Mouse (Mus musculus) embryo, embryonic 11 days (tissue): ENCODE measurements around the gene Slc44a3.
A peak's percentile ranks its signal among the peaks of the same experiment; 100 is the strongest.

Experiments used
- DNase-seq: peaks from one replicate; pipeline ENCODE4 v3.0.0-alpha.2; 2015

Slc44a3 gene

GRCm38 (mm10) chr3:121449527-121449926 is 82.7 kb downstream of the Slc44a3 start:
- no peak for DNase-seq

- DNase-seq: no peak
Measured at GRCm38 (mm10) chr3:121448606-121449005, 83.6 kb downstream of the Slc44a3 start.

- DNase-seq: no peak
Measured at GRCm38 (mm10) chr3:121448029-121448468, 84.2 kb downstream of the Slc44a3 start.

- no peak for DNase-seq
Measured at GRCm38 (mm10) chr3:121446454-121446853, 85.8 kb downstream of the Slc44a3 start.

GRCm38 (mm10) chr3:121444414-121444813 is 87.8 kb downstream of the Slc44a3 start:
- no peak for DNase-seq

GRCm38 (mm10) chr3:121443861-121444271 is 88.3 kb downstream of the Slc44a3 start:
- no peak for DNase-seq

GRCm38 (mm10) chr3:121442288-121442687 is 89.9 kb downstream of the Slc44a3 start:
- DNase-seq: no peak

GRCm38 (mm10) chr3:121441504-121441903 is 90.7 kb downstream of the Slc44a3 start:
- DNase-seq: no peak

GRCm38 (mm10) chr3:121439623-121440161 is 92.5 kb downstream of the Slc44a3 start:
- no peak for DNase-seq

GRCm38 (mm10) chr3:121437996-121438395 is 94.2 kb downstream of the Slc44a3 start:
- no peak for DNase-seq

- no peak for DNase-seq
Measured at GRCm38 (mm10) chr3:121437070-121437469, 95.1 kb downstream of the Slc44a3 start.

GRCm38 (mm10) chr3:121435296-121435695 is 96.9 kb downstream of the Slc44a3 start:
- no peak for DNase-seq

GRCm38 (mm10) chr3:121433968-121434533 is 98.2 kb downstream of the Slc44a3 start:
- DNase-seq: peak; percentile 85

- no peak for DNase-seq
Measured at GRCm38 (mm10) chr3:121433359-121433758, 98.8 kb downstream of the Slc44a3 start.

- no peak for DNase-seq
Measured at GRCm38 (mm10) chr3:121430289-121430936, 101.8 kb downstream of the Slc44a3 start.

GRCm38 (mm10) chr3:121429469-121429868 is 102.7 kb downstream of the Slc44a3 start:
- DNase-seq: no peak

- DNase-seq: no peak
Measured at GRCm38 (mm10) chr3:121428696-121429259, 103.4 kb downstream of the Slc44a3 start.

- DNase-seq: no peak
Measured at GRCm38 (mm10) chr3:121428230-121428629, 104.0 kb downstream of the Slc44a3 start.

GRCm38 (mm10) chr3:121427520-121427908 is 104.7 kb downstream of the Slc44a3 start:
- peak; percentile 93 for DNase-seq

- peak; percentile 90 for DNase-seq
Measured at GRCm38 (mm10) chr3:121426621-121427519, 105.3 kb downstream of the Slc44a3 start.

- peak; percentile 99 for DNase-seq
Measured at GRCm38 (mm10) chr3:121425861-121426620, 106.2 kb downstream of the Slc44a3 start, which contains the start of gene Cnn3. Gene Cnn3, plus strand, starts transcription at chr3:121426497.

- no peak for DNase-seq
Measured at GRCm38 (mm10) chr3:121422405-121422804, 109.8 kb downstream of the Slc44a3 start.
